Mouse (Mus musculus) splenic B cell, adult 2 months (primary cell): ENCODE data around the gene Fkbp7.

Source experiments
- DNase-seq: peaks from one replicate; pipeline ENCODE4 v3.0.0-alpha.2; 2011; ENCODE audit warnings: low read depth, low spot score
- H3K27me3 ChIP-seq: 2 replicates; pipeline ENCODE4 v1.6.1; 2012; ENCODE audit warnings: mild to moderate bottlenecking, low read length, moderate library complexity, mixed read lengths; ENCODE audit not compliant: control insufficient read depth, poor library complexity, insufficient read depth, severe bottlenecking
- H3K36me3 ChIP-seq: 2 replicates; pipeline ENCODE4 v1.6.1; 2012; ENCODE audit warnings: mild to moderate bottlenecking, low read length, moderate library complexity, mixed read lengths; ENCODE audit not compliant: control insufficient read depth, poor library complexity, insufficient read depth, severe bottlenecking

Fkbp7 gene

GRCm38 (mm10) chr2:76675949-76676348, 3.0 kb upstream of the Fkbp7 start:
- DNase-seq: no peak
- no peaks in the 10 kb centered on the region for H3K27me3 ChIP-seq
- H3K36me3 ChIP-seq: no peaks in the 10 kb centered on the region

- Histone ChIP-seq H3K27me3 (no peaks in the 10 kb centered on the region), H3K36me3 (no peaks in the 10 kb centered on the region)
- DNase-seq: peak; percentile 26
These were observed 2.5 kb upstream of the Fkbp7 start for GRCm38 (mm10) chr2:76675451-76675850.

- peak; percentile 76 for DNase-seq
- Histone ChIP-seq H3K36me3 (no peaks in the 10 kb centered on the region), H3K27me3 (no peaks in the 10 kb centered on the region)
These were observed 2.0 kb upstream of the Fkbp7 start, which contains the start of gene Plekha3 for GRCm38 (mm10) chr2:76674725-76675427. Plekha3 (plus strand) TSS chr2:76675281.

GRCm38 (mm10) chr2:76673472-76674081, 661 bp upstream of the Fkbp7 start:
- Histone ChIP-seq H3K27me3 (no peaks in the 10 kb centered on the region), H3K36me3 (no peaks in the 10 kb centered on the region)
- peak; percentile 79 for DNase-seq

GRCm38 (mm10) chr2:76672134-76672745, 676 bp downstream of the Fkbp7 start:
- Histone ChIP-seq H3K36me3 (no peaks in the 10 kb centered on the region), H3K27me3 (no peaks in the 10 kb centered on the region)
- DNase-seq: no peak

GRCm38 (mm10) chr2:76671641-76672040, 1.3 kb downstream of the Fkbp7 start:
- DNase-seq: no peak
- Histone ChIP-seq H3K36me3 (no peaks in the 10 kb centered on the region), H3K27me3 (no peaks in the 10 kb centered on the region)

- DNase-seq: no peak
- Histone ChIP-seq H3K27me3 (no peaks in the 10 kb centered on the region), H3K36me3 (no peaks in the 10 kb centered on the region)
These were observed 5.7 kb downstream of the Fkbp7 start for GRCm38 (mm10) chr2:76667200-76667599.

GRCm38 (mm10) chr2:76665531-76665930, 7.4 kb downstream of the Fkbp7 start:
- no peaks in the 10 kb centered on the region for H3K27me3 ChIP-seq
- no peaks in the 10 kb centered on the region for H3K36me3 ChIP-seq
- no peak for DNase-seq

- DNase-seq: no peak
- no peaks in the 10 kb centered on the region for H3K27me3 ChIP-seq
- H3K36me3 ChIP-seq: no peaks in the 10 kb centered on the region
These were observed 13.5 kb downstream of the Fkbp7 start for GRCm38 (mm10) chr2:76659419-76659818.

- Histone ChIP-seq H3K27me3 (no peaks in the 10 kb centered on the region), H3K36me3 (no peaks in the 10 kb centered on the region)
- DNase-seq: no peak
These were observed 14.4 kb downstream of the Fkbp7 start for GRCm38 (mm10) chr2:76658551-76658950.

GRCm38 (mm10) chr2:76655982-76656381, 16.9 kb downstream of the Fkbp7 start:
- Histone ChIP-seq H3K36me3 (no peaks in the 10 kb centered on the region), H3K27me3 (no peaks in the 10 kb centered on the region)
- peak; percentile 4 for DNase-seq

- no peak for DNase-seq
- Histone ChIP-seq H3K36me3 (no peaks in the 10 kb centered on the region), H3K27me3 (no peaks in the 10 kb centered on the region)
These were observed 17.5 kb downstream of the Fkbp7 start for GRCm38 (mm10) chr2:76655444-76655843.

- Histone ChIP-seq H3K36me3 (no peaks in the 10 kb centered on the region), H3K27me3 (no peaks in the 10 kb centered on the region)
- no peak for DNase-seq
These were observed 18.3 kb downstream of the Fkbp7 start for GRCm38 (mm10) chr2:76654646-76655045.

GRCm38 (mm10) chr2:76653070-76653469, 19.8 kb downstream of the Fkbp7 start:
- Histone ChIP-seq H3K36me3 (no peaks in the 10 kb centered on the region), H3K27me3 (no peaks in the 10 kb centered on the region)
- no peak for DNase-seq

- no peak for DNase-seq
- Histone ChIP-seq H3K27me3 (no peaks in the 10 kb centered on the region), H3K36me3 (no peaks in the 10 kb centered on the region)
These were observed 24.2 kb downstream of the Fkbp7 start for GRCm38 (mm10) chr2:76648666-76649141.
